Mouse (Mus musculus): ENCODE measurements around the gene Hist1h2ae.
"Not testable (repeated sequence)": the region's sequence is repeated elsewhere in the genome, so short reads cannot be mapped to it uniquely, and the experiment has no call there.

Hist1h2ae gene

DNA sequence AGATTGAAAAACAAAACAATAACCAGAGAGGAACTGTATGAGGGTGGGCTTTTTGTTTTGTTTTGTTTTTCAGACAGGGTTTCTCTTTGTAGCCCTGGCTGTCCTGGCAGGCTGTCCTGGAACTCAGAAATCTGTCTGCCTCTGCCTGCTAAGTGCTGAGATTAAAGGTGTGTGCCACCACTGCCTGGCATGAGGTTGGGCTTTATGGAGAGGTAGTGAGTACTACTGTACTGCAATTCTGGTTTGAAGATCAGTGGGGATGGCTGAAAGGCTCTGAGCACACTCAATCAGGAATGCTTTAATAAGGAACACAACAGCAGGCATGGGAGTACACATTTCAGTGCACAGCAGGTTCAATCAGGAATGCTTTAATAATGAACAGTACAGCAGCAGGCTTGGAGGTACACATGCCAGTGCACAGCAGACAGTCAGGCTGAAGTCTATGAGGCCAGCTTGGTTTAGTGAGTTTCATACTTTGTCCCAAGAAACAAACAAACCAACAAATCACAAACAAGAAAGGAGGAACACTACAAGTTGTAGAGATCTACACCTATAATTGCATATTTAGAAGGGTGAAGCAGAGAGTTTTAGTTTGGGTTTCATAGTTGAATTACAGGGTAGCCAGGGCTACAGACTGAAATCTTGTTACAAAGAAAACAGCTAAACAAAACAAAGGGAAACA, 12.5 kb upstream of the Hist1h2ae start:
- DNase-seq (ENCODE audit: low spot score in 2 of 2) = no peak

DNA sequence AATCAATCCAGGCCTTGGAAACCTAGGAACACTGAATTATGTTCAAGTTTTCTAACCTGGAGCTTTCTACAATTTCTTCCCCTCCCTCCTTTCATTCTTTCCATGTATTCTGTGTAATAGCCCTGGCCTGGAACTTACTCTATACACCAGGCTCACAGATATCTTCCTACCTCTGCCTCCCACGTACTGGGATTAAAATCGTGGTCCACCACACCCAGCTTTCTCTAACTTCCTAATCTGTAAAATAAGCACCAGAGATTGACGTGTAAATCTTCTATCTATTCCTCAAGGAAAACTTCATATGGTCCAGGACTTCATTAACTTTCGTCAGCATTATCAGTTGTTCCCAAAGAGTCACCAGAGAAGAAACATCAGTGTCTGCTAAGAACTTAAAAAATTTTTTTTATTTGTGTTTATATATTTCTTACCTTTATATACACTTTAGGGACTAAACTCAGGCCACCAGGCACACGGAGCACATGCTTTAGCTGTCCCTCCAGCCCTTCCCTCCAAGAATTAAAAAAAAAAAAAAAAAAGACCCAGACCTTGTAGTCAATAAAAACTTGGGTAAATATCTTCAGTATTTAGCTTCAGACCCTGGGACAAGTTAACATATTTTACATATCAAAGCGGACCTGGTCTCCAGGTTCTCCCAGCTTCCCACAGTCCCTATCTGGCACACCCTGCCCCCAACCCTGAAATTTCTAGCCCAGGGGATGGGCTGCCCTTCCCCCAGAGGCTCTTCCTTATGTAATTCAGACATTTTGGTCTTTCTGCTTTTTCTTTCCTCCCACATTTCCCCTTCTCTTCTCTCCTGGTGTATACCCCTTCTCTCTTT, 11.4 kb upstream of the Hist1h2ae start:
- no peak for DNase-seq (ENCODE audit: low spot score in 2 of 2)

DNA sequence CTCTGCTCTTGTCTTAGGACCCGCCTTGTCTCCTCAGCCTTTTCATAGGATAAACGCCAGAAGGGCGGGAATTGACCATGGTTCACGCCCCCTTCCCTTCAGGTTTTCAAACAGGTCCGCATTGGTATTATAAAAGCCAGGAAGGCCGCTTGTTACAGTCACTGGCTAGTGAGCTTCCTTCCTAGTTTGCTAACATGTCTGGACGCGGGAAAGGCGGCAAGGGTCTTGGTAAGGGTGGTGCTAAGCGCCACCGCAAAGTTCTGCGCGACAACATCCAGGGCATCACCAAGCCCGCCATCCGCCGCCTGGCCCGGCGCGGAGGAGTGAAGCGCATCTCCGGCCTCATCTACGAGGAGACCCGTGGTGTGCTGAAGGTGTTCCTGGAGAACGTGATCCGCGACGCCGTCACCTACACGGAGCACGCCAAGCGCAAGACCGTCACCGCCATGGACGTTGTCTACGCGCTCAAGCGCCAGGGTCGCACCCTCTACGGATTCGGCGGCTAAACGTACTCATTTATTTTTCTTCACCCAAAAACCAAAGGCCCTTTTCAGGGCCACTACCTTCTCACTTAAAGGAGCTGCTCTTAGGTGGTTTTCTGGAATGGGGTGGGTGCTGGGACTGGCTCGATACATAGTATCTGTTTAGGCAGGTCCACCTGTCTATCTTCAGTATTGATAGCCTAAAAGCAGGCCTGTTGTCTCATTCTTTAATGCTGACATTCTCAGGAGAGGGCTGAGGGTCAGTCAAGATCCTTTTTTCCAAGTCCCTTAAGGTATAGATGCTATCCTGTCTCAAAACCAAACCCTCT, 10.6 kb upstream of the Hist1h2ae start, which contains the start of gene Hist1h4d:
Gene Hist1h4d (plus strand): TSS at position 191 of the 811 bp plus-strand sequence.
- peak; percentile 98 to 100 for DNase-seq (ENCODE audit: low spot score in 2 of 2)

DNA sequence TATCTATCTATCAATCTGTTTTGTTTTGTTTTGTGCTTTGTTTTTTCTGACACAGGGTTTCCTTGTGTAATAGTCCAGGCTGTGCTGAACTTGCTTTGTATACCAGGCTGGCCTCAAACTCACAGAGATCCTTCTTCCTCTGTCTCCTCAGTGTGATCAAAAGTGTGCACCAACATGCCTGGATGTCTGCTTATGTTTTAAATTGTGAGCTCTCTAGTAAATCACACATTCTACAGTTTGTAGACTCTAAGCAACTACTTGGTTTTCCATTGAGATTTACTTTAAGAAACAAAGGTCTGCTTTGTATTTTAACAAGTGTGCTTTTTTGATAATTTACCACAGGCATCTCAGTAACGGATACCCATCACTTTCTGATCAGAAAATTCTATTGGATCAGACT, 6.8 kb upstream of the Hist1h2ae start:
- DNase-seq (ENCODE audit: low spot score in 2 of 2) = no peak

DNA sequence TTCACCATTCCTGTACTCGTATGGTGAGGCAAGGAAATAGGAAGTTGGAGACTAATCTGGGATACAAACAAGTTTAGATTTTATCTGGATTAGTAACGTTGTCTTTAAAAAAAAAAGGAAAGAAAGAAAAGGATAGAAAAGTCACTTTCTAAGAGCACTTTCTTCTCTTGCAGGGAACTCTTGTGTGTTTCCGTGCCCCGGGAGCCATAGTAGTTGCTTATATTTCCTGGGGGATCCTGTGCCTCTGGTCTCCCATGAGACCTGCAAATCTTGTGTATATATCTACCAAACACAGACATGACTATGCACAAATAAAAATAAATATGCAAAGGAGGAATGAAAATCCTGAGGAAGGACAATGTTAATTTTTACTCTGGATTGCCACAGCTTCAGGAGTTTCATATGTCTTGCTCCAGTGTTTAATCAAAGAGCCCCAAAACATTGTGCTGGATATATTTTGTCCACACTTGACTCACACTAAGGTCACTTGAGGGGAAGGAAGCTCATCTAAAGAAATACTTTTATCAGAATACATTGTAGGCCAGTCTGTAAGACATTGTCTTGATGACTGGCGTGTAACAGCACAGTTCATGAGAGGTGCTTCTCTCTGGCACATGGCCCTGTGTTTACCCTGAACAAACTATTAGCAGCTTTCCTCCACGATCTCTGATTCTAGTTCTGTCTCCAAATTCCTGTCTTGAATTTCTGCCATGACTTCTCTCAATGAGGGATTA, 6.1 kb upstream of the Hist1h2ae start:
- no peak for DNase-seq (ENCODE audit: low spot score in 2 of 2)

DNA sequence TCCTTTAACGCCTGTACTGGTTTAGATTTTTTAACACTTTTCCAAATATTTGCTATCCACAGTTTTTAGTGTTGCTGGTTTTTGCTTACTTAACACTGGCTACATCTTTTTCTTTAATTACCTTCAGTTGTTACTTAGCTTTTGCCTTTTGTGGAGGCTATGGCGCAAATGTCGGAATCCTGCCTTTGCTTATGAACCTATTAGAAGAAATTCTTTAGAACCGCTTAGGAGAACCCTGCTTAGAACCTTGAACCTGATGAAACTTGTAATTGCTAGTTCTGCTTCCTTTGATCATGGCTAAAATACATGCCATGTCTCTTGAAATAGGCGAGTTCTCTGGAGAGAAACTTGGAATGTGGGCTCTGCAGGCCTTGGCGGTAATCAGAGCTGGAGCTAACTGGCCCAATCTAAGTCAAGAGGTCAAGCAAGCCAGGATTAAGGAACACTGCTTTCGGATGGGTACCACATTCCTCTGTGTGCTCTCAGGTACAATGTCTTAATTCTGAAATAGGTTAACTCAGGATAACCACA, 5.4 kb upstream of the Hist1h2ae start:
- DNase-seq (ENCODE audit: low spot score in 2 of 2) = no peak

DNA sequence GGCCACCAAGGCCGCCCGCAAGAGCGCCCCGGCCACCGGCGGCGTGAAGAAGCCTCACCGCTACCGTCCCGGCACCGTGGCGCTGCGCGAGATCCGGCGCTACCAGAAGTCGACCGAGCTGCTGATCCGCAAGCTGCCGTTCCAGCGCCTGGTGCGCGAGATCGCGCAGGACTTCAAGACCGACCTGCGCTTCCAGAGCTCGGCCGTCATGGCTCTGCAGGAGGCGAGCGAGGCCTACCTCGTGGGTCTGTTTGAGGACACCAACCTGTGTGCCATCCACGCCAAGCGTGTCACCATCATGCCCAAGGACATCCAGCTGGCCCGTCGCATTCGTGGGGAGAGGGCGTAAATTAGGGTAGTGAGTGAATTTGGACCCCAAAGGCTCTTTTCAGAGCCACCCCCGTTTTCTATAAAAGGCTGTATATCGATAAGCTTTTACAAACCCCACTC, 4.9 kb upstream of the Hist1h2ae start:
- not testable (repeated sequence) for DNase-seq (ENCODE audit: low spot score in 2 of 2)

DNA sequence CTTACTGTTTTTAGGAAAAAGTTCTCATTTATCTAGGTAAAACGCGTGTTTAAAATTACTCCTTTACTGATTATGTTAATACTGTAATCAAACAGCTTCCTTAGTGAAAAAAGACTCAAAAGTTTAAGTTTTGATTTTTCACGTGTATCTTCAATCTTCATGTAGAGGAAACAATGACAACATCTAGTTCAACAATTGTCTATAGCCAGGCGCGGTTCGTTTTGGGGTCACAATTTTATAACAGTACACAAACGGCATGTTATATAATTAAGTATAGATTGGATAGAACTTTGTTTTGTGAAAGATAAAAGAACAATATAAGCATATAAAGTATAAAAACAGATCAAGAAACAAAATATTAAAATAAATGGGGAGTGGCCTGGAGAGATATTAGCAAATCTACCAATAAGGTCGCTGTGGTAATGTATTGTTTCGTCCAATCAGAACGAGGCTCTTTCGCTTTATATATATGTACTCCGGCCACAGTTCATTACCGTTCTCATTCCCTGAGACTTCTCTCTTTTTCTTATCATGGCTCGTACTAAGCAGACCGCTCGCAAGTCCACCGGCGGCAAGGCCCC, 4.3 kb upstream of the Hist1h2ae start, which contains the start of gene Hist1h3d:
Gene Hist1h3d (plus strand): TSS at position 493 of the 581 bp plus-strand sequence.
- DNase-seq (ENCODE audit: low spot score in 2 of 2) = no peak

DNA sequence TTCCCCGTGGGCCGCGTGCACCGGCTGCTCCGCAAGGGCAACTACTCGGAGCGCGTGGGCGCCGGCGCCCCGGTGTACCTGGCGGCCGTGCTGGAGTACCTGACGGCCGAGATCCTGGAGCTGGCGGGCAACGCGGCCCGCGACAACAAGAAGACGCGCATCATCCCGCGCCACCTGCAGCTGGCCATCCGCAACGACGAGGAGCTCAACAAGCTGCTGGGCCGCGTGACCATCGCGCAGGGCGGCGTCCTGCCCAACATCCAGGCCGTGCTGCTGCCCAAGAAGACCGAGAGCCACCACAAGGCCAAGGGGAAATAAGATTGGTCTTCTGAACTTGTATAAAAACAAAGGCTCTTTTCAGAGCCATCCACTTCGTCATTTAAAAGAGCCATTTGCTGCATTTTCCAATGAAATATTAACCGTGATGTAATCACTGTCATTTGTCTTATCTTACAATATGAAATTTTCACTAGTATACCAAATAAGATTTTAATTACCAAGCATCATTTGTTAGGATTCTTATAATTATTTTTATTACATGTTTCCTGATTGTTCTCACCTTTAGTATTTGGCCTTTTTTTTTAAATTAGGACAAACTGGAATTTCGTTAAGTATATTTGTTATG, 3.6 kb upstream of the Hist1h2ae start:
- not testable (repeated sequence) for DNase-seq (ENCODE audit: low spot score in 2 of 2)

DNA sequence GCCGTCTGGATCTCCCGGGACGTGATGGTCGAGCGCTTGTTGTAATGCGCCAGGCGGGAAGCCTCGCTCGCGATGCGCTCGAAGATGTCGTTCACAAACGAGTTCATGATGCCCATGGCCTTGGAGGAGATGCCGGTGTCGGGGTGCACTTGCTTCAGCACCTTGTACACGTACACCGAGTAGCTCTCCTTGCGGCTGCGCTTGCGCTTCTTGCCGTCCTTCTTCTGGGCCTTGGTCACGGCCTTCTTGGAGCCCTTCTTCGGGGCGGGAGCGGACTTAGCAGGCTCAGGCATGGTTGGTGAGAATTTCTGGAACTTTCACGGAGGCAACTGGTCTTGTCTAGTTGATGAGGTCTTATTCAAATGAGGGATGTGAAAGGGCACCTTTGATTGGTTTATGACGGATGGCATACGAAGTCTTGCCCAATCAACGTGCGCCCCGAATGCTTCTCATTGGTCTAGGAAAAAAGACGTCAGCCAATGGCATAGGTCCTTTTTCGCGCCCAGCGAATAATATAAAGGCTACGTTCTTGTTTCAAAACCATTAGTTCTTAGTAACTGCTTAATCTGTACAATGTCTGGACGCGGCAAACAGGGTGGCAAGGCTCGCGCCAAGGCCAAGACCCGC, 3.0 kb upstream of the Hist1h2ae start, which contains the start of the genes Hist1h2bf and Hist1h2ad:
Gene Hist1h2bf (minus strand): TSS at position 299 of the 627 bp plus-strand sequence.
Gene Hist1h2ad (plus strand): TSS at position 484 of the 627 bp plus-strand sequence.
- peak; percentile 66 to 86 for DNase-seq (ENCODE audit: low spot score in 2 of 2)

DNA sequence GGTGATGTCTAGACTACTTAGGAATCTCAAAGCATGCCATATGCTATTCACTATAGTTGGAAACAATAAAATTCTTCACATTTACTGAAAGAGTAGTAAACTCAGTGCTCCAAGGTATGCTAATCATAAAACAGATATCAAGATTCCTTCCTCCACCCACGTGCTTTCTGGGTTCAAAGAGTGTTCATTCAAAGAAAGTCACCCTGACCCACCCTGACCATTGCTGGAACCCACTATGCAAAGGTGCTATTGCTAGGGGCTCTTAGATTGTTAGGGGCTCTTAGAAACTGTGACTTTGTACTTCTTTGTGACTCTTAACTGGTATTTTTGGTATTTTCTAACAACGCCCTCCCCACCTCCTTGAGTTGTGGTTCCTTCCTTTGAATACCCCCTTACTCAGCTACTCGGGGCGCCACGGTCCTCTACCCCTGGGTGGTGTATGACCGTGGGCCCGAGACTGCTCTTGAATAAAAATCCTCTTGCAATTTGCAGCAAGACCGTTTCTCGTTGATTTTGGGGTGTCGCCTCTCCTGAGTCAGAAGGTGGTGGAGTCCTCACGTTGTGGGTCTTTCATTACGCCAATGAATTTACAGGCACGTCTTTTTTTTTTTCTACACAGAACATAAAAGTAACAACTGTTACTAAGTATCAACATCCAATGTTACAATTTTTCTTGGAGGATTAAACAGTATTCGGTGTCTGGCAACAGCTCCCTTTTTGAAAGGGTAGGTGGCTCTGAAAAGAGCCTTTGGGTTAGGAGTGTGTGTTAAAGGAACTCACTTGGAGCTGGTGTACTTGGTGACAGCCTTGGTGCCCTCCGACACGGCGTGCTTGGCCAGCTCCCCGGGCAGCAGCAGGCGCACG, 2.2 kb upstream of the Hist1h2ae start:
- DNase-seq (ENCODE audit: low spot score in 2 of 2) = not testable (repeated sequence)

DNA sequence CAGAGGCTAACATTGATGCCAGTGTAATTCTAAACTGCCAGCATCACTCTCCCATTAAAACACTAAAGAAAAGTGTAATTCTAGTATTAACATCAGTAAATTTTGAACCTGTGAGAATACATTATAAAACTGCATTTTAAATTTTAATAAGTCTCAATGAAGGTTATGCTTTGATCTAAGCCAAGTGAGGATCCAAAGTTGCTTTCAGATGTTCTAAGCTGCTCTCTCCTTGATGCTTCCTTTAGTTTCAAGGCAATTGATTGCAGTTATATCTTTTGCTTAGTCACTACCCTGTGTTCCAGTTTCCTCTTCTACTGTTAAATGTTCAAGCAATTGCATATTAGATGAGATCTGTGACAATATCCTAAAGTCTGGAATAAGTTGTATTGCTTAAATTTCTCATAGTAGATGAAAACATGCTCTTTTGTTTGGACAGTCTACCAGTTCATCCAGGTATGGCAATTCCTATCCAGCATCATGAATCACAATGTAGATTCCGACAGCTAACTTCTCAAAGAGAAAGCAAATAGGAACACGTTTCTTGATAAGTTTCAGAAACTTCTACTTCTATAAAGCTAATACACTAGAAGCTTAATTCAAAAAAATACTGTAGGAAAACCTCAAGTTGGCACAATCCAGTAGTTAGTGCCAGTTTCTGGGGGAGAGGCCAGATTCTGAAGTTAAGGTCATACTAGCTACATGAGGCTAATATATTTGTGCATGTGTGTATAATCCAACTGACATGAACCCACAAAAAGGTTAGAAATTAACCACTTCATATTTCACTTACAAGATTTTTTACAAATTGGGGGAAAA, 1.4 kb upstream of the Hist1h2ae start:
- no peak for DNase-seq (ENCODE audit: low spot score in 2 of 2)

DNA sequence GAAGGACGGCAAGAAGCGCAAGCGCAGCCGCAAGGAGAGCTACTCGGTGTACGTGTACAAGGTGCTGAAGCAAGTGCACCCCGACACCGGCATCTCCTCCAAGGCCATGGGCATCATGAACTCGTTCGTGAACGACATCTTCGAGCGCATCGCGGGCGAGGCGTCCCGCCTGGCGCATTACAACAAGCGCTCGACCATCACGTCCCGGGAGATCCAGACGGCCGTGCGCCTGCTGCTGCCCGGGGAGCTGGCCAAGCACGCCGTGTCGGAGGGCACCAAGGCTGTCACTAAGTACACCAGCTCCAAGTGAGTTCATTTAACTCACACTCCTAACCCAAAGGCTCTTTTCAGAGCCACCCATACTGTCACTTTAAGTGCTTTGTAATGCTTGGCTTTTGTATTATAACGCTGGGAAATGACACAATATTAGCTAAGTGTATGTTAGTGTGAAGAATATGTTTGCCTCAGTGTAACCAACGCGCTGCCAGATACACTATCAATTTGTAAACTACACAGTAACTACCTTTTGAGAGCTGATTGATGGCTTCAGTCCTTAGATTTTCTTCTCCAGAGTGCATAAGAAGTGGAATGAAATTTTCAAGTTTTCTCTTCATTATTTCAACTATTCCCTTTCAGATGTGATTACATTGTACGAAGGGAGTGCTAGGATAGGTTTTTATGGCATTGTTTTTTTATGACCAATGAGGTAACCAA, 641 bp upstream of the Hist1h2ae start:
- DNase-seq (ENCODE audit: low spot score in 2 of 2) = not testable (repeated sequence)

DNA sequence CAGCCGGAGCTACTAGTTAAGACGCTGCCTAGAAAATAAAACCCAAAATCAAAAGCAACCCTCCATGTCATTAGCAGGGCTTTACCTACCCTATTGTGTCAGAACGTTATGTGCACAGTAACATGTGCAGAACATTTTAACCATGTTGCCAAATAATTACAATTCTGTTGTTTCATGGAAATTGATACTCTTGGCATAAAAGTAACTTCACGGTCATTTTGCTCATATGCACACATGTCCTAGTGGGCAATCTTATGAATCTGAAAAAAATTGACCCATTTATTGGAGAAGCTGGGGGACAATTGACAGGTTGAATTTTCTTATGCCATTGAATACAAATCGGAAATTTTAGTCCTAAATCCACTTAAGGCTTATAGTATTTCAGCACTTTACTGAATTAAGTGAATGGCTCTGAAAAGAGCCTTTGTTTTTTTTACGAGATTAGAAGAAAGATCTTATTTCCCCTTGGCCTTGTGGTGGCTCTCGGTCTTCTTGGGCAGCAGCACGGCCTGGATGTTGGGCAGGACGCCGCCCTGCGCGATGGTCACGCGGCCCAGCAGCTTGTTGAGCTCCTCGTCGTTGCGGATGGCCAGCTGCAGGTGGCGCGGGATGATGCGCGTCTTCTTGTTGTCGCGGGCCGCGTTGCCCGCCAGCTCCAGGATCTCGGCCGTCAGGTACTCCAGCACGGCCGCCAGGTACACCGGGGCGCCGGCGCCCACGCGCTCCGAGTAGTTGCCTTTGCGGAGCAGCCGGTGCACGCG, 579 bp downstream of the Hist1h2ae start:
- not testable (repeated sequence) for DNase-seq (ENCODE audit: low spot score in 2 of 2)

DNA sequence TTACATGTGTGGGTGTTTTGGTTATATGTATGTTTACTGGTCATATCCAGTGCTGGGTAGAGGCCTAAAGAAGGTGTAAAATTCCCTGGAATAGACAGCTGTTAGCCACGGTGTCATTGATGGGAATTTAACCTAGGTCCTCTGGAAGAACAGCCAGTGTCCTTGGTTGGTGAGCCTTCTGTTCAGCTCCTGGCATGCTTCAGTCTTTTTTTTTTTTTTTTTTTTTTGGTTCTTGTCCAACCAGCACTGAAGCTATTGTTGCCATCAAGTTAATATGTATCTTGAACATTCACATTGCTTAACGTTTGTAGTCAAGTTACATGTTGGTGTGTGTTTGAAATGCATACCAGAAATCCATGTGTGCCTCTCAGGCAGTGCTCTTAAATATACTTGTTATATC, 6.5 kb downstream of the Hist1h2ae start:
- no peak for DNase-seq (ENCODE audit: low spot score in 2 of 2)

Data from urinary bladder, postnatal 36 days (tissue).